Mouse (Mus musculus): ENCODE data around the gene Hhat.

- TF ChIP-seq EP300 (IDR thresholded peaks at IDR 0.05; ENCODE audit: low read depth): no peak
- no peak for TF ChIP-seq CTCF (IDR thresholded peaks at IDR 0.05; ENCODE audit: low read depth)
Observed at GRCm38 (mm10) chr1:192512821-192513220, 258.2 kb downstream of the Hhat start.

All from heart, postnatal 0 days (tissue).